Mouse (Mus musculus) kidney, embryonic 16.5 days (tissue): Measurements from ENCODE around the gene Gm5416. TPM values are rescaled to one million over a fixed set of nuclear protein-coding genes. Genes with fewer than 3 reads are reported as not detected.

ENCODE experiments used
- polyA plus RNA-seq: library from polyadenylated mRNA; unstranded; fragments of >200 nt; fragmentation: Nextera tagmentation; extraction: Ambion mirVana; gene quantifications from 2 replicates; pipeline ENCODE4 v1.2.1, GENCODE M21; 2015

The Gm5416 gene
- polyA plus RNA-seq, 1 experiment from 2014 or later, result 0.74 TPM

Other genes starting within 250 kb of the Gm5416 start
- 35.9 and 38.2 TPM in 2 replicates for gene Kpna1, start 231.7 kb upstream of the Gm5416 start, polyA plus RNA-seq
- 8.5 and 9.3 TPM in 2 replicates for gene Wdr5b, start 169.2 kb upstream of the Gm5416 start, polyA plus RNA-seq
- 317 and 325 TPM in 2 replicates for gene Fam162a, start 138.8 kb upstream of the Gm5416 start, polyA plus RNA-seq
- 80.7 and 86.8 TPM in 2 replicates for gene Ccdc58, start 138.7 kb upstream of the Gm5416 start, polyA plus RNA-seq
- gene Csta1, start 79.2 kb upstream of the Gm5416 start, polyA plus RNA-seq, result 0.05 and 0.12 TPM in 2 replicates
- gene Stfa2l1, start 53.6 kb upstream of the Gm5416 start, polyA plus RNA-seq, result 1.0 TPM in 2 replicates
- gene Gm5483, start 26.2 kb upstream of the Gm5416 start, polyA plus RNA-seq, result 1.6 and 1.7 TPM in 2 replicates
- gene 2010005H15Rik, start 11.1 kb downstream of the Gm5416 start, polyA plus RNA-seq, result not detected in 2 replicates
- 2.9 and 4.2 TPM in 2 replicates for gene Stfa1, start 66.5 kb downstream of the Gm5416 start, polyA plus RNA-seq
- gene BC117090, start 123.9 kb downstream of the Gm5416 start, polyA plus RNA-seq, result not detected in 2 replicates
- 2.3 and 3.2 TPM in 2 replicates for gene BC100530, start 157.3 kb downstream of the Gm5416 start, polyA plus RNA-seq
- gene Stfa2, start 198.1 kb downstream of the Gm5416 start, polyA plus RNA-seq, result 0.39 and 1.0 TPM in 2 replicates
- 0.85 and 0.91 TPM in 2 replicates for gene Stfa3, start 245.0 kb downstream of the Gm5416 start, polyA plus RNA-seq